Mouse (Mus musculus) bone marrow macrophage, adult 2 months (primary cell): ENCODE data around the gene Arl6ip5.

Source experiments
- CTCF ChIP-seq: IDR thresholded peaks from 2 replicates; pipeline ENCODE4 v1.5.1; 2012; ENCODE audit warnings: low read depth, mild to moderate bottlenecking, low read length, moderate library complexity
- POLR2A ChIP-seq: IDR thresholded peaks from 2 replicates; pipeline ENCODE4 v1.6.1; 2012; ENCODE audit warnings: mild to moderate bottlenecking, low read depth, low read length, borderline replicate concordance

GRCm38 (mm10) chr6:97239360-97239759, 28.9 kb downstream of the Arl6ip5 start:
- TF ChIP-seq POLR2A, result no peak
- no peak for TF ChIP-seq CTCF
